Mouse (Mus musculus) kidney, adult 9 months (tissue): ENCODE measurements at regions not wholly inside any gene's neighbourhood (a gene's known extent, or its start where the extent isn't known, plus 50 kb on each side); places are given as distances from the start of the nearest gene placed in this dataset.

Source experiments
- DNase-seq: peaks from one replicate; pipeline ENCODE4 v3.0.0; 2022

GRCm38 (mm10) chr16:13204948-13205470 lies 51.3 kb upstream of the Mrtfb start:
- no peak for DNase-seq

DNA sequence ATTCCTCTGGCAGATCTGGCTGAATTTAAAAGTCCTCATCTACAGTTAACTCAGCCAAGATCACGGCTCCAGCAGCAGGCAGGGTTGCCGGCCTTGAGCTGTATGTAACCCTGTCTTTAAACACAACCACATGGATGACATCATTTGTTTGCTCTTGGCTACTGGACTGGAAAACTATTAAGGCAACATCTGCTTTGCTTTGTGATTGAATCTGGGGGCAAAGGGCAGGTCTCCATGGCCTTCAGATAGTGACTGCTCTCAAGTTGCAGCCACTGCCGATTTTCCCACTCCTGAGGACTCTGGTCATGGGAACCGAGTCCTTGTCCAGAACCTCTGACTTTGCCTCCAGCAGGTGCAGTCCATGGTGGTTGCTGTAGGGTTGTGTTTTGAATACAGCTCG lies 50.4 kb upstream of the Mrtfb start:
- peak; percentile 77 for DNase-seq
